Mouse (Mus musculus) embryonic facial prominence, embryonic 10.5 days (tissue): ENCODE results near the gene Pgam5. TPM values are rescaled to one million over a fixed set of nuclear protein-coding genes. Genes with fewer than 3 reads are reported as not detected.

Source experiments
- DNase-seq: peaks from one replicate; pipeline ENCODE4 v3.0.0-alpha.2; 2017; ENCODE audit warnings: low spot score
- H3K27ac ChIP-seq: fragments of 300-500 bp; sonication (generic); replicated peaks from 2 replicates; pipeline ENCODE4 v1.5.1; 2016; ENCODE audit warnings: mild to moderate bottlenecking
- H3K27me3 ChIP-seq: fragments of 300-500 bp; sonication (generic); replicated peaks from 2 replicates; pipeline ENCODE4 v1.6.1; 2016; ENCODE audit warnings: low read depth, mild to moderate bottlenecking; ENCODE audit not compliant: poor library complexity, severe bottlenecking
- H3K36me3 ChIP-seq: fragments of 300-500 bp; sonication (generic); replicated peaks from 2 replicates; pipeline ENCODE4 v1.6.1; 2016; ENCODE audit warnings: mild to moderate bottlenecking, moderate library complexity
- H3K4me1 ChIP-seq: fragments of 300-500 bp; sonication (generic); 2 replicates; pipeline ENCODE4 v1.6.1; 2016
- H3K4me3 ChIP-seq: fragments of 300-500 bp; sonication (generic); 2 replicates; pipeline ENCODE4 v1.5.1; 2016; ENCODE audit warnings: mild to moderate bottlenecking, moderate library complexity
- H3K9me3 ChIP-seq: fragments of 300-500 bp; sonication (generic); 2 replicates; pipeline ENCODE4 v1.6.1; 2016; ENCODE audit warnings: mild to moderate bottlenecking
- WGBS: fragments of 180-500 bp; shearing (Covaris S2); methylation state at CpG from one replicate; pipeline ENCODE4 v1.1.7; 2016; 5-methylcytosine and 5-hydroxymethylcytosine counted together
- polyA plus RNA-seq: library from polyadenylated mRNA; unstranded; fragments of >200 nt; fragmentation: Nextera tagmentation; extraction: Ambion mirVana; gene quantifications from 2 replicates; pipeline ENCODE4 v1.2.1, GENCODE M21; 2016

The Pgam5 gene
- polyA plus RNA-seq, 1 experiment from 2014 or later: 95.3 TPM

DNA sequence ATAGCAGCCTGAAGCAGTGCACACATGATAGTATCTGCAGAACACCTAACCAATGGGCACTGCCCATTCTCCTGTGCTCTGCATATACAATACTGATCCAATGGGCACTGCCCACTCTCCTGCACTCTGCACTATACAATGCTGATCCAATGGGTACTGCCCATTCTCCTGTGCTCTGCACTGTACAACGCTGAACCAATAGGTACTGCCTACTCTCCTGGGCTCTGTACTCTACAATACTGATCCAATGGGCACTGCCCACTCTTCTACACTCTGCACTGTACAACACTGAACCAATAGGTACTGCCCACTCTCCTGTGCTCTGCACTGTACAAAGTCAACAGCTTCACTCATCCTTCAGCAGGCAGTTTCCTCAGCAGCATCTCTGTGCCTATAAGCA is 7.2 kb upstream of the Pgam5 start:
- DNase-seq: no peak
- Histone ChIP-seq H3K27ac (no peak overlapping the region), H3K36me3 (no peaks in the 10 kb centered on the region), H3K27me3 (no peaks in the 10 kb centered on the region), H3K4me1 (no peaks in the 10 kb centered on the region), H3K9me3 (no peaks in the 10 kb centered on the region), H3K4me3 (no peak overlapping the region)
- 85% methylated on average over 1 of the region's 1 CpGs for WGBS

DNA sequence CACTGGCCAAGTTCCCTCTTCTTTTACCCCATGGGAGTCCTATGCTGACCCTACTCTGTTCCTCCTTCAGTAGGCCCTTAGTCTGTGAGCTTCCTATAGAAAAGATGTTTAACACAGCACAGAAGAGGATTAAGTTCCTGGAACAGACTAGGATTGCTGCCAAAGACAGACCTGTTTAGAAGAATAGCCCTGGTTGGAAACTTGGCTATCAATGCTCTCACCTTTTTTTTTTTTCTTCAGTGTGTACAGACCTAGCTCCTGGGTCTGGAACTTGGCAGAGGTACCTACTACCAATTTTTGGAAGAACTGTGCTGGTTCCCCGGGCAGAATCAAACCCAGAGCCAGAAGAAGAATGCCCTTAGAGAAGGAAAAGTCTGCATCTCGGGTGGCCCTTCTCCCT is 6.7 kb upstream of the Pgam5 start:
- Histone ChIP-seq H3K9me3 (no peaks in the 10 kb centered on the region), H3K27ac (no peak overlapping the region), H3K4me1 (no peaks in the 10 kb centered on the region), H3K27me3 (no peaks in the 10 kb centered on the region), H3K4me3 (no peak overlapping the region), H3K36me3 (no peaks in the 10 kb centered on the region)
- DNase-seq: no peak
- 79% methylated on average over 2 of the region's 2 CpGs for WGBS

DNA sequence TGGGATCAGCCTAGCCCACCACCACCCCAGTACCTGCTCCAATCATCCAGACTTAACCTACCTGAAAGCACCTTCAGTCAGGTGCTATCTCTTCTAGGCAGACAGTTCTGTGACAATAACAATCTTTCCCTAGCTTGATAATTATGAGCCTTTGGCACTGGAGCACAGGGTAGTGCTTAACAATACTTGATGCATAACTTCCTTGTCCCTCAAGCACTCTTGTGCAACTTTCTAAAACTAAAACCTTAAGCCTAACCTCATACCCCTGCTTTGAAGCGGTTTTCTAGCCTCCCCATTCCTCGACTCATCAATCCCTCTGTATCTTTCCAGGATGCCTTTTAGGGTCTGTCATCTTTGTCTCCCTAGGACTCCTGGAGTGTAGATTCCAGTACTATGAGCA is 5.1 kb upstream of the Pgam5 start:
- Histone ChIP-seq H3K27ac (no peak overlapping the region), H3K4me3 (no peak overlapping the region), H3K27me3 (no peaks in the 10 kb centered on the region), H3K9me3 (no peaks in the 10 kb centered on the region), H3K36me3 (no peaks in the 10 kb centered on the region), H3K4me1 (no peaks in the 10 kb centered on the region)
- 69% methylated on average over 2 of the region's 2 CpGs for WGBS
- DNase-seq: no peak

DNA sequence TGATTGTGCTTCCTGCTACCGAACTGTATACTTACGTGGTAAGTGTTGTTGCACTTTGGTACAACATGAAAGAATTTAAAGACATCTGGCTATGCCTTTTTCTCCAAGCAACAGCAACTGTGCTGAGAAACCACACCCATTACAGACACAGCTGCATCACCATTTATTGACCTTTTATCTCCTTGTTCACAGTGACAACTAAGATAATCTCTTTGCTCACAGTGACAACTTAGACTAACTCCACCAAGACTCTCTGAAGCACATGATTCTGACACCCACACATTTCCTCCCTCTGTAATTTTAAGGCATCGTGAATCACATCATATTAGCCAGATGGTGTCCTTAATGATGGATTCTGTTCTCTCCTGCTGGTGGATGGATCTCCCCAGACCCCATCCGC is 4.4 kb upstream of the Pgam5 start:
- H3K36me3 ChIP-seq: no peaks in the 10 kb centered on the region
- H3K27ac ChIP-seq: no peak overlapping the region
- DNase-seq: no peak
- no peaks in the 10 kb centered on the region for H3K9me3 ChIP-seq
- H3K4me3 ChIP-seq: no peak overlapping the region
- H3K27me3 ChIP-seq: no peaks in the 10 kb centered on the region
- WGBS: 83% methylated on average over 4 of the region's 4 CpGs
- H3K4me1 ChIP-seq: no peaks in the 10 kb centered on the region

DNA sequence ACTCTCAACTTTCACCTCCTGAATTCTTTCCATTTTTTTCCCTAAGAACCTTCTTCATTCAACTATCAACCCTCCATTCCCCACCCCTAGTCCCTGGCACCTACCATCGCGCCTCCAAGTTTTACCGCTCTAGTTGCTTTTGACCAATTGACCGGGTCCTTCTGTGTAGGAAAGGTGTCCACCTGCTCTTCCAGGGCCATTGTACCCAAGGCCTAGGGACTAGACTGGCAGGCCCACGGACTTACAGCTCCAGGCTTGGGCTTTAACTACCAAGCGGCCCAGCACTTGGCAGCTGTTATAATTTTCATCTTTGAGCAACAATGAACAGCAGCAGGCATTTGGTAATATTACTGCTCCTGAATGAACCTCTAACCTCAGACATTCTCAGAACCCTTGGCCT is 529 bp upstream of the Pgam5 start:
- no peaks in the 10 kb centered on the region for H3K9me3 ChIP-seq
- H3K27me3 ChIP-seq: no peaks in the 10 kb centered on the region
- peaks cover 9% of the 10 kb centered on the region for H3K4me1 ChIP-seq
- no peak for DNase-seq
- no peak overlapping the region for H3K27ac ChIP-seq
- WGBS: 89% methylated on average over 6 of the region's 6 CpGs
- no peak overlapping the region for H3K4me3 ChIP-seq
- peaks cover 27% of the 10 kb centered on the region for H3K36me3 ChIP-seq

DNA sequence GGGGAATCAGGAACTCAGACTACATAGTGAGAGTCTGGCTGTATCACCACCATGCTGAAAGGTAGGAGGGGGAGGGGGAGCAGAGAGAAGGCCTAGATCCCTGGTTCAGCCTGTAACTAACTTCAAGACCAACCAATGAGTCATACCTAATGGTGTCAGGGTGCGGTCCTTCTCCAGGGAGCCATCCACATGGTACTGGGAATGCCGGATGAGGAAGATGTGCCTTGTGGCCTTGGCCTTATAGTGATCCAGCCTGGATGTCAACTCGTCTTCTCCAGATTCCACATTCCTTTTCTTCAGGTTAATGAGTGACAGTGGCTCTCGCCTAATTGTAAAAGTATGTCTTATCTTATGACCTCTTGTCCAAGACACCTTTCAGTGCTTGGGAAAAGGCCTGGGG is 2.8 kb downstream of the Pgam5 start:
- Histone ChIP-seq H3K27ac (no peak overlapping the region), H3K36me3 (peaks cover 55% of the 10 kb centered on the region), H3K27me3 (no peaks in the 10 kb centered on the region), H3K4me3 (no peak overlapping the region), H3K9me3 (no peaks in the 10 kb centered on the region), H3K4me1 (peaks cover 9% of the 10 kb centered on the region)
- 94% methylated on average over 4 of the region's 4 CpGs for WGBS
- no peak for DNase-seq

DNA sequence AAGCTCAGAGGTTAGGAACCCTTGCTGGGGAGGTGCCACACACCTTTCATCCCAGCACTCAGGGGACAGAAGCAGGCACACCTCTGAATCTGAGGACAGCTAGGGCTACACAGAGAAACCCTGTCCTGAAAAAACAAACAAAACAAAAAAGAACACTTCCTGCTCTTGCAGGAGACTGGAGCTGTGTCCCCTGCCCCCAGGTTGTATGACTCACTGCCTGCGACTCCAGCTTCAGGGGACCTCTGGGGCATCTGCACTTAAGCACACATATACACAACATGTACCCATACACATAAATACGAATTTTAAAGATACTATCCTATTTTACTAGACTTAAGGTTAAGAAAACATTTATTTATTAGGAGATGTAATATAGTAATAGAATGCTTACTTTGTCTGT is 25.6 kb downstream of the Pgam5 start:
- Histone ChIP-seq H3K4me1 (no peaks in the 10 kb centered on the region), H3K4me3 (no peak overlapping the region), H3K36me3 (peaks cover 100% of the 10 kb centered on the region), H3K27me3 (no peaks in the 10 kb centered on the region), H3K27ac (no peak overlapping the region), H3K9me3 (no peaks in the 10 kb centered on the region)
- WGBS: 81% methylated on average over 2 of the region's 2 CpGs
- DNase-seq: no peak

DNA sequence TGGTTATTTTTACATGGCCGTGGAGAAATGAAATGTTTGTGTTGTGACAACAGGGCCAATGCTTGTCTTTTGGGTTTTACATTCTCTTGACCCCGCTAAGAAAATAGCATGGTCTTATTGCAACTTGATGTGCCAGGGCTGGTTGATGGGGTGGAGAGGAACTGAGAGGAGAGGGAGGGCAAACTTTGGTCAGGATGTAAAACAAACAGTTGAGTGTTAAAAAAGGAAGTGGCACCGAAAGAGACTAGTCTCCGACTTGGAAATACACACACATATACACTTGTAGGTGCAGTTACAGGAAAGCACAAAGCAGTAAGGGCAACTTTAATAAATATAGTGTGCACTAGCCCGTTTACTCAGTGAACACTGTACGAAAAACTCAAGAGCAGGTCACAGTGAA is 37.4 kb downstream of the Pgam5 start:
- no peaks in the 10 kb centered on the region for H3K9me3 ChIP-seq
- DNase-seq: no peak
- H3K4me1 ChIP-seq: peaks cover 14% of the 10 kb centered on the region
- no peak overlapping the region for H3K27ac ChIP-seq
- 89% methylated on average over 6 of the region's 6 CpGs for WGBS
- no peaks in the 10 kb centered on the region for H3K27me3 ChIP-seq
- H3K4me3 ChIP-seq: peak overlapping the region; percentile 97
- peaks cover 40% of the 10 kb centered on the region for H3K36me3 ChIP-seq

DNA sequence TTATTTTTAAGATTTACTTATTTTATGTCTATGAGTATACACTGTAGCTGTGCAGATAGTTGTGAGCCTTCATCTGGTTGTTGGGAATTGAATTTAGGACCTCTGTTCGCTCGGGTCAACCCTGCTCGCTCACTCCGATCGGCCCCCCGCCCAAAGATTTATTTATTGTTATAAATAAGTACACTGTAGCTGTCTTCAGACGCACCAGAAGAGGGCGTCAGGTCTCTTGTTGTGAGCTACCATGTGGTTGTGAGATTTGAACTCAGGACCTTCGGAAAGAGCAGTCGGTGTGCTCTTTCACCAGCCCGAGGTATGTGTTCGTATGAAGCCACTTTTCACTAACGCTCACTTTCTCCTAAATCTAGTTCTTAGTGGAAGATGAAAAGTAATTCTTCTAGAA is 38.1 kb downstream of the Pgam5 start:
- no peak overlapping the region; the same call in 1 of the 2 replicates for H3K27ac ChIP-seq

DNA sequence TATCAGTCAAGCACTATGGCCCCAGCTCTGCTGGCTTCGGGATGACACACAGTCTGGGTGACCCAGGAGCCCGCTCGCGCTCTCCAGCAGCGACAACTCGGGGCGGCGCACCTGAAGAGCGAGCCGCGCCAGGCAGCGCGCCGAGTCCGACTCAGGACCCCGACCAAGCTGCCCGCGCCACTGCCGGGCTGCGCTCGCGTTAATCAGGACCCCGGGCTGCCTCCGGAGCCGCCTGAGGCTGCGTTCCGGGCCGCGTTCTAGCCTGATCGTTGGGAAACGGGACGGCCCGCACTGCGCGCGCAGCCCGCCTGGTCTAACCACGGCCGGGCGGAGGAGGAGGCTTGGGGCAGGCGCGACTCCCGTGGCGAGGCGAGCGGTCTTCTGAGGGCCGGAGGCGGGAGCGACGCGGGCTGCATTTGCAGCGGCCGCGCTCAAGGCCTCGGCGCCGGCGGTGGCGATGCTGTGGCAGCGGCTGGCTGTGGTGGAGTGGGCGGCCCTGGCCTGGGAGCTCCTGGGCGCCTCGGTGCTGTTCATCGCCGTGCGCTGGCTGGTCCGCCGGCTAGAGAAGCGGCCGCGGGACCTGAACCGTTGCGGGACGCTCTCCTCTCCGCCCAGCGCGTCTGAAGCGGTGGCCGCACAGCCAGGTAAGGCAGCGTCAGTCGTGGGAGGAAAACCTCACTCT is 38.8 kb downstream of the Pgam5 start, which contains the start of gene Ankle2:
Gene Ankle2, plus strand, starts transcription at position 225 of the 682 bp plus-strand sequence.
- H3K36me3 ChIP-seq: peaks cover 34% of the 10 kb centered on the region
- peak; percentile 95 for DNase-seq
- H3K27me3 ChIP-seq: no peaks in the 10 kb centered on the region
- peak within 1 kb of the TSS; percentile 97 for H3K4me3 ChIP-seq
- H3K9me3 ChIP-seq: no peaks in the 10 kb centered on the region
- H3K4me1 ChIP-seq: peaks cover 14% of the 10 kb centered on the region
- peak within 1 kb of the TSS; percentile 95 for H3K27ac ChIP-seq
- under 1% methylated on average over 81 of the region's 81 CpGs for WGBS

More for the DNA sequence above, 38.1 kb downstream of the Pgam5 start:
- DNase-seq: peak; percentile 18
- Histone ChIP-seq H3K36me3 (peaks cover 38% of the 10 kb centered on the region), H3K27me3 (no peaks in the 10 kb centered on the region), H3K4me3 (peak overlapping the region; percentile 97), H3K9me3 (no peaks in the 10 kb centered on the region), H3K4me1 (peaks cover 14% of the 10 kb centered on the region)
- WGBS: 49% methylated on average over 13 of the region's 13 CpGs

DNA sequence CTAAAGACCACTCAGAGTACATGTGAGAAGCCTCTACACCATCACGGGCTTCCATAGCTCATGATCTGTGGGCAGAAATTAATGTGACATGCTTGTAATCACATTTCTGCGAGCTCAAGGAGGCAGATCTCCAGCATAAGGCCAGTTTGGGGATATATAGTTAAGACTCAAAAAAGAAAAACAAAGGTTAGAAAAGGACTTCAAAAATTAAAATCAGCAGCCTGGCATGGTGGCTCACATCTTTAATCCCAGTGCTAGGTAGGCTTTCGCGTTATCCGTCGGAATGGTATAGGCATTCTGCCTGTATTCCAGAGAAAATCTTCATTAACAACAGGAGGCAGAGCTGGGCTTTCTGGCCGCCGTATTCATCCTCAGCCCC is 39.3 kb downstream of the Pgam5 start:
- H3K36me3 ChIP-seq: peaks cover 32% of the 10 kb centered on the region
- DNase-seq: no peak
- peak overlapping the region; percentile 95 for H3K27ac ChIP-seq
- 10% methylated on average over 8 of the region's 8 CpGs for WGBS
- H3K27me3 ChIP-seq: no peaks in the 10 kb centered on the region
- H3K4me1 ChIP-seq: peaks cover 14% of the 10 kb centered on the region
- no peaks in the 10 kb centered on the region for H3K9me3 ChIP-seq
- H3K4me3 ChIP-seq: peak overlapping the region; percentile 97

DNA sequence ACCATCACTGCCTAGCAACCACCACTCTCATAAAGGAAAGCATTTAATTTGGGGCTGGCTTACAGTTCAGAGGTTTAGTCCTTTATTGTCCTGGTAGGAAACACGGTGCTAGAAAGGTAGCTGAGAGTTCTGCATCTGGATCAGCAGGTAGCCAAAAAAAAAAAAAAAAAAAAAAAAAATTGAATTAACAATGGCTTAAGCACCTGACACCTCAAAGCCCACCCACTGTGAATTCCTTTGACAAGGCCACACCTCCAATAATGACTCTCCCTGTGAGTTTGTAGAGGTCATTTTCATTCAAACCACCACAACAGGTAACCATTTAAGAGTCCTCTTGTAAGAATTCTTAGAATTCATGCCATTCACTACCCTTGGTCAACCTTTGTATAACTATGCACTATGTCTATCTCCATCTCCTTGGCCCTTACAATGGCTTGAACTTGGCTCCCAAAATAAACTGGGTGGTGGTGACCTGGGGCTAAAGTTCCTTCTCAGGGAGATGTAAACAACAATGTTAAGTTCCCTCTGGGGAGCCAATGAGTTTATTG is 42.3 kb downstream of the Pgam5 start:
- Histone ChIP-seq H3K36me3 (peaks cover 39% of the 10 kb centered on the region), H3K4me3 (no peak overlapping the region), H3K9me3 (no peaks in the 10 kb centered on the region), H3K27ac (no peak overlapping the region), H3K27me3 (no peaks in the 10 kb centered on the region), H3K4me1 (peaks cover 14% of the 10 kb centered on the region)
- no peak for DNase-seq
- WGBS: 40% methylated on average over 1 of the region's 1 CpGs

DNA sequence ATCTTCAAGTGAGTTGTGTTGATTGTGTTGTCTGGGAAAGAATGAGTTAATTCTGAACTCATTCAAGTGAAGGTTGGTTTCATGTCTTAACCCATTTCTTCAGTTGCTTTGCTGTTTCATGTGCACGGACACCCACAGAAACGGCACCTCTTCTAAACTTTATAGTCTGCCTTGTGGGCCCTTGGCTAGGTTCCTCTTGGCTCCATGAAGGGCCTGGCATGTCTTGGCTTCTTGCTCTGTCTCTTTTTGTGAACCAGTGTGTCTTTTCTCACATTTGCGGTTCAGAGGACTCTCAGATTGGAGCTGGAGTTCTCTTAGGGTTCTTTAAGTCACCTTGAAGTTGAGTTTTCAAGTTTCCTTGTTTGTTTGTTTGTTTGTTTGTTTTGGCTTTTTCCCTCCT is 44.7 kb downstream of the Pgam5 start:
- Histone ChIP-seq H3K27ac (no peak overlapping the region), H3K9me3 (no peaks in the 10 kb centered on the region), H3K4me1 (peaks cover 2% of the 10 kb centered on the region), H3K27me3 (no peaks in the 10 kb centered on the region), H3K36me3 (peaks cover 63% of the 10 kb centered on the region), H3K4me3 (no peak overlapping the region)
- 92% methylated on average over 3 of the region's 3 CpGs for WGBS
- DNase-seq: no peak
